Mouse (Mus musculus) testis, adult 2 months (tissue): ENCODE data around the gene 1810010H24Rik. TPM values are rescaled to one million over a fixed set of nuclear protein-coding genes. Genes with fewer than 3 reads are reported as not detected.
A peak's percentile ranks its signal among the peaks of the same experiment; 100 is the strongest.

Source experiments
- H3K27ac ChIP-seq: fragments of 200-500 bp; 2 replicates; pipeline ENCODE4 v1.5.1; 2012; ENCODE audit warnings: low read depth, low read length; ENCODE audit not compliant: control insufficient read depth, insufficient read depth
- H3K27me3 ChIP-seq: fragments of 200-500 bp; 2 replicates; pipeline ENCODE4 v1.6.1; 2012; ENCODE audit warnings: mild to moderate bottlenecking, low read length, moderate library complexity; ENCODE audit not compliant: control insufficient read depth, insufficient read depth
- H3K36me3 ChIP-seq: fragments of 200-500 bp; 2 replicates; pipeline ENCODE4 v1.6.1; 2012; ENCODE audit warnings: mild to moderate bottlenecking, low read length; ENCODE audit not compliant: control insufficient read depth, insufficient read depth
- H3K4me1 ChIP-seq: fragments of 200-500 bp; 2 replicates; pipeline ENCODE4 v1.6.1; 2012; ENCODE audit warnings: low read length; ENCODE audit not compliant: control insufficient read depth, insufficient read depth
- H3K4me3 ChIP-seq: fragments of 200-500 bp; 2 replicates; pipeline ENCODE4 v1.5.1; 2012; ENCODE audit warnings: low read depth, mild to moderate bottlenecking, low read length, moderate library complexity, mixed read lengths; ENCODE audit not compliant: control insufficient read depth
- CTCF ChIP-seq: fragments of 200-500 bp; IDR thresholded peaks from 2 replicates; pipeline ENCODE4 v1.5.1; 2012; ENCODE audit warnings: low read depth, mild to moderate bottlenecking, inconsistent platforms, low read length, moderate library complexity; ENCODE audit not compliant: control insufficient read depth, insufficient read depth, insufficient replicate concordance
- POLR2A ChIP-seq: fragments of 200-500 bp; IDR thresholded peaks from 2 replicates; pipeline ENCODE4 v1.6.1; 2012; ENCODE audit warnings: low read depth, mild to moderate bottlenecking, inconsistent platforms, low read length, moderate library complexity; ENCODE audit not compliant: control insufficient read depth
- polyA plus RNA-seq: library from polyadenylated mRNA; depleted of rRNA; stranded (reverse); fragments of >200 nt; gene quantifications from 2 replicates; pipeline ENCODE4 v1.2.3, GENCODE M21; 2012

Gene 1810010H24Rik
- polyA plus RNA-seq, 1 experiment = 0.62 TPM

DNA sequence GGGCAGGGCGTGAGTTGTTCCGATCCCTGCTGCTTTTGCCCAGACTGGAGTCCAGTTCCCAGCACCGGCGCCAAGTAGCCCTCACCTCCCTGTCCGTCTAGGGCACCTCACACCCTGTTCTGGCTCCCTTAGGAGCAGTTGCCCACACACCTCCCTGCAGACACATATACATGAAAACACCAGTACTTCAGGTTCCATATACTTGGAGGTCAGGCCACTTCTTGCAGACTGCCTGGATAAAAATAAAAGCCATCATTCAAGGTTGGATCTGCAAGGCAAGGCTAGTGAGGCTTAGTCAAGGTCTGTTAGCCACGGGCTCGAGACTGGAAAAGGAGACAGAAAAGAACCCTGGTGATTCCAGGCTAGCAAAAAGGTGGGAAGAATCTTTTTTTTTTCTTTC lies 6.2 kb downstream of the 1810010H24Rik start:
- Histone ChIP-seq H3K27me3 (no peaks in the 10 kb centered on the region), H3K27ac (no peak overlapping the region)

DNA sequence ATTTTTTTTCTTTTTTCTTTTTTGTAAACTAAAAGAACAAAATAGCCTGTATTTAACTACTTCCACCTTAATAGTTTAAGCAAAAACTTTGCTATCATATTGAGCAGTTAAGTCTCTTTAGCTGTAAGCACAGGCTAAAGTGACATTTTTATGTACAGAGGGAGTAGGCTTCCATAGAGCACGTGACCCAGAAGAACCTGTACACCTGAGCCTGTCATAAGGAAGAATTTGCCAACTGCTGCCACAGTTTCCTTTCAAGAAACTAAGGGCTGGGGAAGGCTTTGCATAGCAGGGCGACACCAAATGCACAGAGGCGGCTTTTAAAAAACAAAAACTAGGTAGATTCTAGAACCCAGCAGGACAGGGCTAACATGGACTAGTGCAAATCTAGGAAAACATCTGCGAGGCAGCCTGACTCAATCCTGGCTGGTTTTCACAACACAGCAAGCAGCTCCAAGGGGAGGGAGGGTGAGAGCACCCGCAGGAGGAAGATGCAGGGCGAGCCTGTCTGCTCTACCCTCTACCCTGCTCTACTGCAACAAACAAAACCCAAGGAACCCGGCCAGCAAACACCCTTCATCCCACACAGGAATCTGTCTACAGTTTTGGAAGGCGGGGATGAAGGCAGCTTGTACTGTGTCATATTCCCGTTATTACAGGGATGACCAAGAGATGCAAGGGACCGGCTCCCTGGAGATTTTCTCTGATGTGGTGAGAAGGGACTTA lies 8.8 kb downstream of the 1810010H24Rik start:
- Histone ChIP-seq H3K27me3 (no peaks in the 10 kb centered on the region), H3K36me3 (no peaks in the 10 kb centered on the region; the same call in 1 of the 2 replicates)

More for the DNA sequence above, 6.2 kb downstream of the 1810010H24Rik start:
- Histone ChIP-seq H3K36me3 (no peaks in the 10 kb centered on the region; the same call in 1 of the 2 replicates), H3K4me3 (no peak overlapping the region), H3K4me1 (peaks cover 10% of the 10 kb centered on the region)
- TF ChIP-seq POLR2A (no peak), CTCF (no peak)

DNA sequence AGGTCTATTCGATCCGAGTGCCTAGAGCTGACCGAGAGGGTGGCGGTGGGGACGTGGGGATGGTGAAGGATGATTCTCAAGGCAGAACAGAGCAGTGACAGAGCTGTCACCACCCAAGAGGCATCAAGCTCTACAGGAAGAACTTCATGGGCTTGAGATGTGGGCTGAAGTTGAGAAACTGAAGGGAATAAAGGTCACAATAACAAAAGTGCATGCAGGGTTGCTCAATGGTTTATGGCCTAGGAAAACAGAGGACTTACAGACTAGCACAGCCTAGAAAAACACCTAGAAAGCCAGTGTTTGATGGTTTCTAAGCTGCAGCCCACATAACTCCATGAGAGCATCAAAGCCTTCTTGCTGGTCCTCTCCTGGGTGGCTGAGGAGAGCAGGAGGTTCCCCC lies 13.9 kb downstream of the 1810010H24Rik start:
- no peak overlapping the region for H3K4me3 ChIP-seq
- no peak overlapping the region for H3K27ac ChIP-seq
- H3K36me3 ChIP-seq = peaks cover 2% of the 10 kb centered on the region
- H3K27me3 ChIP-seq = no peaks in the 10 kb centered on the region
- TF ChIP-seq CTCF (no peak), POLR2A (no peak)
- no peaks in the 10 kb centered on the region for H3K4me1 ChIP-seq

More for the DNA sequence above, 8.8 kb downstream of the 1810010H24Rik start:
- Histone ChIP-seq H3K4me1 (peaks cover 3% of the 10 kb centered on the region), H3K4me3 (no peak overlapping the region), H3K27ac (no peak overlapping the region)
- TF ChIP-seq CTCF = no peak
- no peak for TF ChIP-seq POLR2A

DNA sequence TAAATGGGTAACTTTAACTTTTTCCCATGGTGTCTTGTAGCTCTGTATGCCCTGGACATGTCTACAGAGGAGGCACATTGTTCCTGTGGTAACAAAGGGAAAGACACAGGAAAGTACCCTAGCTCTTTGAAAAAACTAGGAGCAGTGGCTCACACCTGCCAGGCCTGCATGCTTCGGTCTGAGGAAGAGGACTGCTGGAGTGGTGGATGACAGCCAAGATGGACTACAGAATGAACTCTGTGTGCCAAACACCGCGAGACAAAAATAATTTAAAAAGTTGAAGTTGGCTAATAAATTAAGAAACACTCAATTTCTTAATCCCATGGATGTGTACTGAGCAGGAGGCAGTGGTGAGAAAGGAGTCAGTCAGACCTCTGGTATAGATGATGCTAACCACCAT lies 15.9 kb downstream of the 1810010H24Rik start:
- Histone ChIP-seq H3K27ac (no peak overlapping the region), H3K27me3 (no peaks in the 10 kb centered on the region), H3K4me1 (no peaks in the 10 kb centered on the region), H3K4me3 (no peak overlapping the region), H3K36me3 (peaks cover 2% of the 10 kb centered on the region)
- TF ChIP-seq POLR2A = no peak
- no peak for TF ChIP-seq CTCF

DNA sequence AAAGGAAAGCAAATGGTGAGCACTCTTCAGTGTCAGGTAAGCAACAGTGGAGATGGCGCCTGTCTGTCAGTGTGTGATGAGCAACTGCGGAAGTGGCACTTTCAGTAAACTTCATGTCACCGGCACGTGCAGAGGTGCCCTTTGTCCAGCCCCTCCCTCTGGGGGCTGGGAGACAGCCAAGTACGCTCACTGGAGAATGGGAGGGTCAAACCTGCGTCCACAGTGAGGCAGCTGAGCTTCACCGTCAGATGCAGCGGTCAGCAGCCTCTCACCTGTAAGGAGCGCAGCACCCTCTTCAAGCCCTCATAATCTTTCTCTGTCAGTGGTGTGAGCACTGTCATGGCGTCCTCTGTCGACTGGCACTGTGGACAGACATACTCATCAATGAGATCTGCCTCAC lies 17.9 kb downstream of the 1810010H24Rik start:
- Histone ChIP-seq H3K27ac (no peak overlapping the region), H3K36me3 (peaks cover 2% of the 10 kb centered on the region), H3K27me3 (no peaks in the 10 kb centered on the region), H3K4me1 (no peaks in the 10 kb centered on the region; the same call in 1 of the 2 replicates), H3K4me3 (no peak overlapping the region)
- no peak for TF ChIP-seq CTCF
- TF ChIP-seq POLR2A = no peak

DNA sequence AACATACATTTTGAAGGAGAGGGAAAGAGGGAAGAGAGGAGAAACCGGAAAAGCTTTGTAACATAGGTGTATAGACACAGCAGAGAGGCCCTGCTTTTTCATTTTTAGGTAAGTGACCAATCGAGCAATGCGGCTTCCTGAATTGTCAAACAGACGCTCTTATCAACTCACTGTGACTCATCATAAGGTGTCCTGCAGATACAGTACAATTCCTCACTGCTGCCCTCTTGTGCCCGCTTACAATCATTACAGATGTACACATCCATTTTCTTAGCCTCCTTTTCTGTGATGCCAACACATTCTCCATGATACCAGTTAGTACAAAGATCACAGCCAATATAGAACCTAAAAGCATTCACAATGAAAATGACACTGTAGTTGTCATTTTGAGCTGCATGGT lies 18.8 kb downstream of the 1810010H24Rik start:
- peaks cover 2% of the 10 kb centered on the region for H3K36me3 ChIP-seq

DNA sequence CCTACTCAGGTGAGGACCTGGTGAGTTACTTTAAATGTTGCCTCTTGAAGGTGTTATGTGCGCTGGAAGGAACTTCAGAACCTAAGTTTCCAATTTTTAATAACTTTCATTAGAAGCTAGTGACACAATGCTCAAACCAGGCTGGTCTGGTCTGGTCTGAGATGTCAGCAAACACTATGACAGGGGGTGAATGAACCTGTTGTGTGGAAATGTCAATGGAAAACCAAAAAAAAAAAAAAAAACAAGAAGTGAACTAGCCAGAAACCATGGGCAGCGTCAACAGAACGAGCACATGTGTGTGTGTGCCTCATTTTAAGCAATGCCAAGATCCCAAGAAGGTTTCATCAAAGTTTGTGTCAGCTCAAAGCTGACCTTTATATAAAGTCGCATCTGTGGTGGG lies 20.1 kb downstream of the 1810010H24Rik start:
- no peaks in the 10 kb centered on the region; the same call in 1 of the 2 replicates for H3K4me1 ChIP-seq
- no peak for TF ChIP-seq CTCF
- TF ChIP-seq POLR2A = no peak
- H3K27ac ChIP-seq = no peak overlapping the region
- H3K27me3 ChIP-seq = no peaks in the 10 kb centered on the region
- H3K36me3 ChIP-seq = peaks cover 2% of the 10 kb centered on the region
- H3K4me3 ChIP-seq = no peak overlapping the region

More for the DNA sequence above, 18.8 kb downstream of the 1810010H24Rik start:
- Histone ChIP-seq H3K27ac (no peak overlapping the region), H3K27me3 (no peaks in the 10 kb centered on the region), H3K4me3 (no peak overlapping the region), H3K4me1 (no peaks in the 10 kb centered on the region; the same call in 1 of the 2 replicates)
- TF ChIP-seq CTCF (peak; percentile 27; the same call in 1 of the 2 replicates), POLR2A (no peak)

DNA sequence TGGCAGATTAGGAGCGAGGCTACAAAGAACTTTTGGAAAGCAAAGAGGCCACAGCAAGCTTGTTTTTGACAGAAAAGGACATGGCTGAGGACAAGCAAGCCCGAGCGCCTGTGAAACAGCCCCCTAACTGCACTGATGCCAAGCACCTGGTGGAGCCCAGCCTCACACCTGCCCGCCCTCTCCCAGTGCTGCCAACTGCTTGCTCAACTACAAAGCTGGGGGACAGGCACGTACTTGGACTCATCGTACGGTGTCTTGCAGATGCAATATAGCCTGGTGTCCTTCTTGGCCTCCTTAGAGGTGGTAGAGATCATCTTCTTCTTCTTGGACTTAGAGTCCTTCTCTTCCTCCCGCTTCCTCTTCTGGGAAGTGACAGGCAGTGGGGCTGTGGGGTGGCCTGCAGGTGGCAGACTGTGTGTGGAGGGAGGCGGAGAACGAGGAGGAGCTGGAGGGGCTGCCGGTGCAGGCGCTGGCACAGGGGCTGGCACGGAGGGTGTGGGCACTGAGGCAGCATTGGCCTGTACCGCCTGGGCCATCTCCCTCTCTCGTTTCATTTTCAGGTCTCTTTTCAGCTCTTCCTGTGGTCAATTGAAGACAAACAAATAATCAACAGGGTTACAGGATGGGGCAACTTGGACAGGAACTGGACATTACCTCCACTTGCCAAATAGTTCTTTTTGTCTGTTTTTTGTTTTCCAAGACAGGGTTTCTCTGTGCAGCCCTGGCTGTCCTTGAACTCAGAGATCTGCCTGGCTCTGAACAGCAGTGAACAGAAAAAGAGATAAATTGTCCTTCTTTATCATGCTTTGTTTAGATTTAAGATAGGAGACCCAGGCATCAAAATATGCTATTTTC lies 21.5 kb downstream of the 1810010H24Rik start:
- TF ChIP-seq CTCF (no peak), POLR2A (no peak)
- peaks cover 1% of the 10 kb centered on the region for H3K36me3 ChIP-seq
- H3K27ac ChIP-seq = peak overlapping the region; percentile 51
- no peak overlapping the region for H3K4me3 ChIP-seq
- H3K27me3 ChIP-seq = no peaks in the 10 kb centered on the region
- no peaks in the 10 kb centered on the region; the same call in 1 of the 2 replicates for H3K4me1 ChIP-seq
